Mouse (Mus musculus) lung, postnatal 10 days (tissue): ENCODE measurements around the gene Hist1h4k.
"Not testable (repeated sequence)": the region's sequence is repeated elsewhere in the genome, so short reads cannot be mapped to it uniquely, and the experiment has no call there.

Experiments
- DNase-seq: peaks from one replicate; pipeline ENCODE4 v3.0.0; 2021

Gene Hist1h4k

DNA sequence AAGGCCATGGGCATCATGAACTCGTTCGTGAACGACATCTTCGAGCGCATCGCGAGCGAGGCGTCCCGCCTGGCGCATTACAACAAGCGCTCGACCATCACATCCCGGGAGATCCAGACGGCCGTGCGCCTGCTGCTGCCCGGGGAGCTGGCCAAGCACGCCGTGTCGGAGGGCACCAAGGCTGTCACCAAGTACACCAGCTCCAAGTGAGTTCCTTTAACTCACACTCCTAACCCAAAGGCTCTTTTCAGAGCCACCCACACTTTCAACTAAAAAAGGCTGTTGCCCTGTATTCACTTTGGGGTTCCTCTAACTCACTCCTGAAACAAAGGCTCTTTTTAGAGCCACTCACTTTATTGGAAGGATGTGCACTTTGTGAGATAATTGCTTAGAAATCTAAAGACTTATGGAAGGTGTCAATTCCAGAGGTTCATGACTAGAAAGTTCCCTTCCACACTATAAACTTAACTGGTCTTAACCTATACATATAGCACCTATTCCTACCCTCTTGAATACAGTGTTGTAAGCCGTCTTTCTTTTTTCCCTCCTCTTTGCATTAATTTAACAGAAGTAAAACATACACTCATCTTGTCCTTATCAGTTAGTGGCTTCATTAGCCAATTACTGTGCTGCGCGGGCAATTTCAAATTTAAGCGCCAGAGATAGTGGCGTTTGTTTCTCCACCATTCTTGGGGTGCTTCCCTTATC is 4.1 kb upstream of the Hist1h4k start:
- peak; percentile 38 for DNase-seq

DNA sequence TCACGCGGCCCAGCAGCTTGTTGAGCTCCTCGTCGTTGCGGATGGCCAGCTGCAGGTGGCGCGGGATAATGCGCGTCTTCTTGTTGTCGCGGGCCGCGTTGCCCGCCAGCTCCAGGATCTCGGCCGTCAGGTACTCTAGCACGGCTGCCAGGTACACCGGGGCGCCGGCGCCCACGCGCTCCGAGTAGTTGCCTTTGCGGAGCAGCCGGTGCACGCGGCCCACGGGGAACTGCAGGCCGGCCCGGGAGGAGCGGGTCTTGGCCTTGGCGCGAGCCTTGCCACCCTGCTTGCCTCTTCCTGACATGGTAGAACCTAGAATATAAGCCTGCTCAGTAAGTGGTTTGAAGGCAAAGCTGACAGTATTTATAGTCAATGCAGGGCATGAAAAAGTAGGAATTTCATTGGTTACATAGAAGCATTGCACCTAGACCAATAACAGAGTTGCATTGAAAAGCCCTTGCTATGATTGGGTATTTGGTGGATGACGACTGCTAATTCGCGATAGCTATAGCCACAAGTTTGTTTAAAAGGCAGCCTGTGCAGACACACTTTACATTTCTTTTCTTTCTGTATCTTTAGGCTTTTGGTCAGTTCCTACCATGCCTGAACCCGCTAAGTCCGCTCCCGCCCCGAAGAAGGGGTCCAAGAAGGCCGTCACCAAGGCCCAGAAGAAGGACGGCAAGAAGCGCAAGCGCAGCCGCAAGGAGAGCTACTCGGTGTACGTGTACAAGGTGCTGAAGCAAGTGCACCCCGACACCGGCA is 3.4 kb upstream of the Hist1h4k start, which contains the start of the genes Hist1h2ak and Hist1h2bn:
TSS of gene Hist1h2ak (minus strand) at position 304 of the 762 bp plus-strand sequence.
TSS of gene Hist1h2bn (plus strand) at position 600 of the 762 bp plus-strand sequence.
- DNase-seq: peak; percentile 75

DNA sequence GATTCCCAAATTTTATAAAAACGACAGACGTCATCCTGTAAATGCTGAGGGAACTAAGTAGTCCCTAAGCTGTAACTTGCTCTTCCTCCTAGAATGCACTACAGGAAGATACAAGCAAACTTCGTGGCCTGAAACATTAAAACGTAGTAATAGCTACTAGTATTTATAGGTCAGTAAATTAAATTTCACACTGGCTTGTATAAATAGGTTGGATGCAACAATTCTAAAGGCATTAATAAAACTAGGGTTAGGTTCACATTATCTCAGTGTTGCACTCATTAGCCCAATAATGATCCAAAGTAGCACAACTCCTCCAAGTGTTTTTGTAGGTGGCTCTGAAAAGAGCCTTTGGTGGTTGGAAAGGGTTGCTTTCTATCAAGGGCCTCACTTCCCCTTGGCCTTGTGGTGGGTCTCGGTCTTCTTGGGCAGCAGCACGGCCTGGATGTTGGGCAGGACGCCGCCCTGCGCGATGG is 2.8 kb upstream of the Hist1h4k start:
- DNase-seq: no peak

DNA sequence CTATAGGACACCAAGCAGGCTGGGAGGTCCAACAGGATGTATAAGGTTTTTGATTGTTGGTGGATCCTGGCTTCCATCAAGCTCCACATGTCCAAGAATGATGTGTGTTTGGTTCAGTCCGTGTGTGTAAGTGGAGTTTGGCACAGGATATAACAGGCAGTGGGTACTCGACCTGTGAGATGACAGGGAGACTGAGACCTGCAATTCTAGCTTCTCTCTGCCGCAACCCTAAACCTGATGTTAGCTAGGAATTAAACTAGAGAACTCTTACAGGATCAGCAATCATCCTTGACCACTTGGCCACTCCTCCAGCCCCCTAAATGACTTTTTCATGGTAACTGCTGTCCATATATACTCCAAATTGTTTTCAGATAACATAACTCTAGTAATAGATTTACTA is 2.1 kb upstream of the Hist1h4k start:
- DNase-seq: no peak

DNA sequence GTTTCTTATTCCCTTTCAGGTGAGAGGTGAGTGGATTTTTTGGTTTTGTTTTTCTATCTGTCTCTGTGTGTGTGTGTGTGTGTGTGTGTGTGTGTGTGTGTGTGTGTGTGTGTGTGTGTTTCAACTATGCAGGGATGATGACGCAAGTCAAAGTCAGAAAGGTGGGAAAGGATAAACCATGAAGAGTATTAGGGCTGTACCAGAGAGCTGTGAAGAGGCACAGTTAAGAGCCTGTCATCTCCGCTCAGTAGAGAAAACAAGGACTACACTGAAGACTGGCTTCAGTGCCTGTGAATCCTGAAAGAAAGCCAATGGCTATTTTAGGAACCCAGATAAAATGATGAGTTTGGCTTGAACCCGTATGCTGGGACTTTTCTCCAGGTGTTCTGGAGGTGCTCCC is 1.5 kb upstream of the Hist1h4k start:
- no peak for DNase-seq

DNA sequence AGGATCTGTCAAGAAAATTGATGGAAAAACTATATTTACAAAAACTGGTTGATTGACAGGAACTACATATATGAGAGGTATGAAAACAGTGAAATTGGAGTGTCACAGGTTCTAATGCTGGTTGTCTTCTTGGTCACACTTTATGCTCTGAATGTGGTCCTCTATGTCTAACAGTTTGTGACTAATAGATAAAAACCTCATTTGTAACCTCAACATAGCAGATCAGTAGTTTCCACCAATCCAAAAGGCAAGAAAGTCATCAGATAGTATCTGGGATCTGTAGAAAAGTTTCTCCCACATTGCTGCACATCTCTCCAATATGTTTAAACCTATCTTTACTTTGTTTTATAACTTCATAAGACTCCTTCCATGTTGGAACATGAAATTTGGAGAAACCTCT is 1.1 kb upstream of the Hist1h4k start:
- no peak for DNase-seq

DNA sequence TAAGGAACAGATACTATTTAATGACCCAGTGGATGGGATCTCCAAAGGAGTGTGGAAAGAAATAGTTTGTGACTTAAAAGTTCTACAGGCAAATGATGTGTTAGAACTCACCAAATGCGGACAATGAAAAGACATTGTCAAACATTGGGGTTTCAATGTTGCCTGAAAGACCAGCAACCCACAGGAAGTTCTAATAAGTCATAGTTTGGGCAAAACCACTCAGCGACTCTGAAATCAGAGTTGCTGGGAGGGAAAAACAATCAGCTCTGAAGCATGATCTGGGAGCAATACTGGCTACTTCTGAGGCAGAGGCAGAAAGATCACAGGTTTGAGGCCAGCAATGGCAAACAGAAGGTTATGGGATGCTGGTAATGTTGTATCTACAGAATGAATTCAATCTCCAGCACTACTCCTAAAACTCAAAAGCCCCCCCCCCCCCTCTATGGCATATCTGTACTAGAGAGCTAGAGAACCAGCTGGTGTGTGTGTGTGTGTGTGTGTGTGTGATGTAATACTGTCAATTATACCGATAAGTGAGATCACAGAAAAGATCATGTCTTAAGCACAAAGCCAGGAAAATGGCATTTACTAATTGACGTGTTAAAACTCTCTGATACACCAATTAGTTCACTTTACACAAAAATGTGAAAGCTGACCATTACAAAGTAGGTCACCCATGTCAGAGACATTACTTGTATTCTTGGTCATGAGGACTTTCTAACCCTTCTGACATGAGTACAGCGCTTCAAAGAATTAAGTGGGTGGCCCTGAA is 732 bp downstream of the Hist1h4k start:
- no peak for DNase-seq

DNA sequence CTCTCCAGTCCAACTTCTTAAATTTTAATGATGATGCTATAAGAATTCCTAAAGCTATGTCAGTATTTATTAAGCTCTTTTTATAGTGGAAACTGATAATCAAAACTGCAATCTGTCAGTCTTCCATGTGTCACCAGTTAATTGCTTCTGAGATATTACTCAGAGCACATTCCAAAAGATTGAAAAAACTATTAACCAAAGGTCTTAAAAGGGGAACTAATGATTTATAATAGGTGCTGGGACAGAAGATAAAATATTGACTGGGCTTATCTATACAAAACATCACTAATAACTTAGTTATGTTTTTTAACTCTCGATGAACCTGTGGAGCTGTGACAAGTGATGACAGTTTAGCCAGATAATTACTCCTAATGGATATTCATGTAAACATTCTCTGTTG is 5.3 kb downstream of the Hist1h4k start:
- DNase-seq: no peak

DNA sequence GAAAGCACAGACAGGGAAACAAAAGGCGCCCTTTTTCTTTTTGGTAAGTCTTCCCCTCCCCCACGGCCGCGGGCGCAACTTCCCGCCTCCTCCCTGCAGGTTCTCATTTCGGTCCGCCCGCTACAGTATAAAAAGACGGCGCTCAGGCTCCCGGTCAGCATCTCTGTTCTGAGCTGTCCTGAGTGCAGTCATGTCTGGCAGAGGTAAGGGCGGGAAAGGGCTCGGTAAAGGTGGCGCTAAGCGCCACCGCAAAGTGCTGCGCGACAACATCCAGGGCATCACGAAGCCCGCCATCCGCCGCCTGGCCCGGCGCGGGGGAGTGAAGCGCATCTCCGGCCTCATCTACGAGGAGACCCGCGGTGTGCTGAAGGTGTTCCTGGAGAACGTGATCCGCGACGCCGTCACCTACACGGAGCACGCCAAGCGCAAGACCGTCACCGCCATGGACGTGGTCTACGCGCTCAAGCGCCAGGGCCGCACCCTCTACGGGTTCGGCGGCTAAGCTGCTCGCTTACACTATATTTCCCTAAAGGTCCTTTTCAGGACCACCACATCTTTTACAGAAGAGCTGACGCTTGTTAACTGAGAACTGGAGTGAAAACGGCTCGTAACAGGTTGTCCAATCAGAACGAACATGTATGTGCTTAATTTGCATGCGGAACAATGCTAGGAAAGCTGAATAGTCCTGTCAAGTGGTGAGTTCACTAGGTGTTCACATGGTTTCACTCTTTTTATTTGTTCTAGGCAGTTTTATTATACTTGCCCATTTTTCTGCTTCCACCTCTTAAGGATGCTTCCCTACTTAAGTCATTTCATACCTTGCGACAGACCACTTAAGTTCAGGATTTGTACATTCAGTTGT is 15.2 kb downstream of the Hist1h4k start, which contains the start of gene Hist1h4j:
TSS of gene Hist1h4j (plus strand) at position 159 of the 862 bp plus-strand sequence.
- DNase-seq: peak; percentile 79

DNA sequence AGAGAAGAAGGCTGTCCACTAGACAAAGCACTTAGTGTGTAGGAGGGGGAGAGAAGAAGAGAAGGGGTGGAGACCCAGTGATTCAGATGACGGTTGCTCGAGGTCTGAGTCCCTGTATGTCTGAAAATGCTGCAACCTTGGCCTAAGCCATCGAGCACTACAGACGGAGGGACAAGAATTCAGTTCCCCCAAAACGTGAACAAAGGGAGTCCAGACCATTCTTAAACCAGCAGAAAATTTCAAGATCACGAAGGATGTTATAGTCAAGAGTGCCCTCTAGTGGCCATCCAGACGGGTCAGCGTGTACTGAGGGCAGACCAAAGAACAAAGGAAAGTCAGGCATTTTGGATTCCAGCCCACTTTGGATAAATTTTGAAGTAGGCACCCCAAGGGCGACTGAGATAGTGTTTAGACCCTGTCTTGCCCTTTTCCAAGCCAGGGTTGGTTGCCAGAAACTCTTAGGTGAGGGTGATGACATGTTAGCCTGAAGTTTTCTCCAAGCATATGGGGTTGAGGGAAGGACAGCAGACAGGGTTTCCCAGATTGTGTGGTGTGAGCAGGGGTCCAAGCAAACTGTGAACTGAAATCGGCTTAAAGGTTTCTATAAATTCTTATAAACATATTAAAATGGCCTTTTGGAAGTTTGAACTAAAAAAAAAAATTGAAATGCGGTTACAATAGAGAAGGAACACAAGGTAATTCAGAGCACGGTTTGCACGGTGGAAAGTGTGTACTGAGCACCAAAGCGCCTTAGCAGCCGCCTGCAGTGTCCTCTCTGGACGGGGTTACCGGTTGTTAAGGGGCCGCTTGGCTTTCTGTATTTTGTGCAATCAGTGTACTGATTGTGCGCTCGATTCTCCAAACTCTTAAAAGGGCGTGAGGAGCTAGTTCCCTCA is 16.0 kb downstream of the Hist1h4k start:
- DNase-seq: peak; percentile 93

DNA sequence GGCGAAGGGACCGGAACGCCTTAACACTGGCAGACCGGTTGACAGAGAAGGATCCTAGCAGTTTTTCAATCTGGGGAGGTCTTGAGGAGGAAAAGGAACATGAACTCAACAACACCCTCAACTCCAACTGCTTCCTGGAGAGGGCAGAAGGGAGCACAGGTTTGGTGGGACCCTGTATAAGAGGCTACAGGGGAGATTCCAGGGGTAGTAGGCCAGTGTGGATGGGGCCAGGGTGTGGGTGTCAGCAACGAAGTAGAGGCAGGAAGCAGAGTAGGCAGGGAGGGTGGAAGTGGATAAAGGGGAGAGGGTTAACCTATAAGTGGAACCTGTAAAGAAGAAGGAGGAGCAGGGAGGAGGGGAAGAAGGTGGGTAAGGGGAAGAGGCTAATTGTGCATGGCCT is 16.8 kb downstream of the Hist1h4k start:
- no peak for DNase-seq

DNA sequence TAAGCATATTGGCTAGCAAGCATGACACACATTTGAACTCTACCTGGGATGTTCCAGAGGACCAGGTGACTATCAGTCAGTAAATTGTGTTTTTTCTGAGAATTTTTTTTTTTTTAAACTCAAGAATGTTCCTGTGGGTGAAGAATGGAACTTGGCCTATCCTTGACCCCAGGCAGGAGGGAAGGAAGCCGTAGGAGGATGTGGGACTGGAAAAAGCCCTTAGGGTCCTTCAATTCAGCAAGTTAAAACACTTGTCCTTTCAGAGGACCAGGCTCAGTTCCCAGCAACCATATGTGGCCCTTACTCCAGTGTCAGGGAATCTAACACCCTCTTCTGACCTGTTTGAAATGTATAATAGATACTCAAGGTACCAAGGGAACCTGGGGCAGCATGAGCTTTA is 20.8 kb downstream of the Hist1h4k start:
- no peak for DNase-seq

DNA sequence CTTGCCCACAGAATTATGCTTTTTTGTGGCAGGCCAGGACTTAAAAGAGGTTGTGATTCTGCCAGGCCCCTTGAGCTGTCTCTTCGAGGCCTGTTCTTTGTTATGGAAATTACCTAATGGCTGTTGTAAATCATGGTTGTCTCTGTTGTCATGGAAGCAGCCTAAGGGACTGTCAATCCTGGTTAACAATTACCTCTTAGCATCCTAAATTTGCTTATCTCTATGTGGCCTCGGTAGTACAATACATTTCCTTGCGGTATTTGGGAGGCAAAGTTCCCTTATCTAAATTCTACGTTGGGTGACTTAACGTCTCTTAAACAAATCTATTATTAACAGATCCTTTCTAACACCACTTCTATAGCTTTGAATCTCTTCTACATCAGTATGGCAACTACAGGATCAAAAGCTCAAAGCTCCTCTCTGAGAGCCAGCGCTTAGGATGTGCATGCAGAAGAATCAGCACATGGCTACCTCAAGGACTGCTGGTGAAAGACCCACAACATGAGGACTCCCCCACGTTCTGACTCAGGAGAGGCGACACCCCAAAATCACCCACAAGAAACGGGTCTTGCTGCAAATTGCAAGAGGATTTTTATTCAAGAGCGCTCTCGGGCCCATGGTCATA is 22.2 kb downstream of the Hist1h4k start:
- no peak for DNase-seq

DNA sequence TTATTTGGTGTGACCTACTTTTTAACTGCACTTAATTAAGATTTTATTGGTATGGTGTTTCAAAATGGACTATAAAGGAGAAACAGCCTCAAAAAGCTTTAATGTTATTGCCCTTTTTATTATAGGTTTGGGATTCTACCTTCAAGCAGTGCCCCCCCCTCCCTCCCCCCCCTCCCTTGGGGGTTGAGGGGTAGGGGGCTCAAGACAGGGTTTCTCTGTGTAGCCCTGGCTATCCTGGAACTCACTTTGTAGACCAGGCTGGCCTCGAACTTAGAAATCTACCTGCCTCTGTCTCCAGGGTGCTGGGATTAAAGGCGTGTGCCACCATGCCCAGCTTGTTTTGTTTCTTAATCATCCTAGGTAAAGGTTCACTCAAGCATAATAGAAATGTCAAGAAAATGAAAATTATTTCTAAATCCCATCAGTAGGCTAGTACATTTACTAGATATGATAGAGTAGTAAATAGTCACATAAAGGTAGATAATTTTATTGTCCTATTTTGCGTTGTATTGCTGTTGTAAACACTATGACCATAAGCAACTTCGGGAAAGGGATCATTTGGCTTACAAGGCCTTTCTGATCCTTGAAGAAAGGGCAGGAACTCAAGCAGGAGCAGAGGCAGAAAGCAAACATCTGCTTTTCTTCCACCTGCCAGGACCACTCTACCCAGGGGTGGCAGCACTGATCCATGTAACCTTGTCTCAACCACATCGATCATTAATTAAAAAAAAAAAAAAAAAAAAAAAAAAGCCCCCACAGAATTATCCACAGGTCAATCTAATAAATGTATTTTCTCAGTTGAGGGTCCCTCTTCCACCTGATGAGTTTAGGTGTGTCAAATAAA is 27.1 kb downstream of the Hist1h4k start:
- no peak for DNase-seq

DNA sequence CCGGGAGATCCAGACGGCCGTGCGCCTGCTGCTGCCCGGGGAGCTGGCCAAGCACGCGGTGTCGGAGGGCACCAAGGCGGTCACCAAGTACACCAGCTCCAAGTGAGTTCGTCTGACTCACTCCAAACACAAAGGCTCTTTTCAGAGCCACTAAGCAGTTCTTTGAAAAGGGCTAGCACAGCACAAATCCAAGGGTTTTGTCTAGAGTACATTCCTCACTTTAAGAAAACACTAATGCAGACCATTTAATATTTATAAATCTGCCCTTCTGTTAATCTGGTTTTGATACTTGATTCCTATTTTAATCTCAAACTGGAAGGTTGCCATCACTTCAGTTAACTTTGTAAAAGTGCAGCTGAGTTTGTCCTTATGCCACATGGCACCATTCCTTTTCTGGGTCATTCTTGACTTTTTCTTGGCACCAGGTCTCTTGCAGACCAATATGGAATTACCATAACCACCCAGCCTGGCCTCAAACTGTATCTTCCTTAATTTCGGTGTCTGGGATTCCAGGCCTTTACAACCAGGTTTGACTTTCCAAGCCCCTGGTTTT is 27.9 kb downstream of the Hist1h4k start:
- DNase-seq: no peak

DNA sequence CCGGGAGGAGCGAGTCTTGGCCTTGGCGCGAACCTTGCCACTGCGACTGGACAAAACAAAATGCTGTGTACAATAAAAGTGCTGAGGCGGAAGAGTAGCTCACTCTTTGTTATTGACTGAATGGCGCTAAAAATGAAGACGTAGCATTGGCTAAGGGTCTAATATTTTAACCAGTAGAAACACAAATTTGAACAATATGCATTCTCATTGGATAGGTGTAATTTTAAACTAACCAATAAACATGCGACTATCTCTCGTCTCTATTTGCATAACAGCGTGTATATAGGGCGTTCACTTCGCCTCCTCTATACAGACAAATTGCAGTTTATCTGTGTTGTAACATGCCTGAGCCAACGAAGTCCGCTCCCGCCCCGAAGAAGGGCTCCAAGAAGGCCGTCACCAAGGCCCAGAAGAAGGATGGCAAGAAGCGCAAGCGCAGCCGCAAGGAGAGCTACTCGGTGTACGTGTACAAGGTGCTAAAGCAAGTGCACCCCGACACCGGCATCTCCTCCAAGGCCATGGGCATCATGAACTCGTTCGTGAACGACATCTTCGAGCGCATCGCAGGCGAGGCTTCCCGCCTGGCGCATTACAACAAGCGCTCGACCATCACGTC is 28.4 kb downstream of the Hist1h4k start, which contains the start of gene Hist1h2bm:
TSS of gene Hist1h2bm (plus strand) at position 288 of the 616 bp plus-strand sequence.
- DNase-seq: peak; percentile 71

DNA sequence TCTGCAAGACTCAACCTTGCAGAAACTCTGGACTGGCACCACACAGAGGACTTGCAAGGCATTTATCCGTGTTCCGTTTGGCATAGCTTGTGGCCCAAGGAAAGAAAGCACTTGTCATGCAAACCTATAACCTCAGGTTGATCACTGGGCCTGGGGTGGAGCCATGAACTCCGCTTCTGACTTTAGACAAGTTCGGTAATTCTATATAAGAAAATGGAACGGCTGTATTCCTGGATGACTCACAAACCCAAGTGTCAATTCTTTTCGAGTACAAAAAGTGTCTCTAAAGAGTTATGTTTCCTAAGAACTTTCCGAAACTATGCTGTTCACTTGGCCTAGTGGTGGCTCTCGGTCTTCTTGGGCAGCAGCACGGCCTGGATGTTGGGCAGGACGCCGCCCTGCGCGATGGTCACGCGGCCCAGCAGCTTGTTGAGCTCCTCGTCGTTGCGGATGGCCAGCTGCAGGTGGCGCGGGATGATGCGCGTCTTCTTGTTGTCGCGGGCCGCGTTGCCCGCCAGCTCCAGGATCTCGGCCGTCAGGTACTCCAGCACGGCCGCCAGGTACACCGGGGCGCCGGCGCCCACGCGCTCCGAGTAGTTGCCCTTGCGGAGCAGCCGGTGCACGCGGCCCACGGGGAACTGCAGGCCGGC is 29.1 kb downstream of the Hist1h4k start:
- DNase-seq: not testable (repeated sequence)

DNA sequence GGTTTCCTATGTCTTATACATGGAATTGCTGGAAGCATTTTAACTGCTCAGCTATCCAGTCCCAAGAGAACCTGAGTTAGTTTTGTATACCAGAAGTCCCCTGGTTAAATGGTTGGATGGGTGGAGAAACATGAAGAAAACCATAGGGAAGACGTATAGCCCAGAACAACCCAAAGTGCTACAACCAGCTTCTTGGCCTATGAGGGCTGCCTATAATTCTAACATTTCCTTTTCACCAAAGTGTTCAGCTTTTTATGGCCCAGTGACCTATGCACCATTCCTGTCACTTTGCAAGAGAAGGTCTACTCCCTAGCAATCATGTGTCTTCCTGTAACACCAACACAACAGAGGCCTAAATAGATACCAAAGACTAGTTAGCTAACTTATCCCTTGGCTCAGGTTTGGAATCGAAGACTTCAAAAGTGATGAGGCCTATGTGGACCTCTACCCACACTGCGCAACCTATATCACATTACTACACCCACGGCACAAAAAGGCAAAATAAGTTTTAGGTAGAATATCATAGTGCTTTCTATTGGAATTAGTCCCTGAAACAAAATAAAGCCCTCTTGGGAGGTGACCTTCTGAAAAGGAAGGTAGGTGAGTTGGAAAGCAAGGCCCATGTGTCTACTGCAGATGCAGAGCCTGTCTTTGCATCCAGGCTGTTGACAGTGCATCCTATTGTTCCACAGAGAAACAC is 31.8 kb downstream of the Hist1h4k start:
- DNase-seq: no peak
